Mouse (Mus musculus): ENCODE measurements around the gene Gm28048. TPM values are rescaled to one million over a fixed set of nuclear protein-coding genes. Genes with fewer than 3 reads are reported as not detected.

Gm28048 gene
- polyA plus RNA-seq, 1 experiment, result 21.9 TPM

DNA sequence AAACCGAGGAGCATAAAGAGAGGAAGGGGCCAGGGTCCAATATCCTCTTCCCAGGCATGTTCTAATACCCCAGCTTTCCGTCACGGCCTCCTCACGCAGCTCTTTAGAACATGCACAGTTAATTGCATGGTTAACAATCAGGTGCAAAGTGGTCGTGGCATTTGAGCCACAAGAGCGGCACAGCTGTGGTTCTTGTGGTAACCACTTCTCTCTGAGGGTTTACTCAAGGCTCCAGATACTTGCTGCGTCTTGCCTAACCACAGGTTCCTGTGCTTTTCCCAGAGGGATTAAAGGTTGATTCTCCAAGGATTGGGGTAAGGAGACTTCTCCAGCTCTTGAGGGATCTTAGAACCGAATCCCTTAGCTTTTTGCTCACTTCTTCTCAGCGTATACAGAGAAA is 90.6 kb downstream of the Gm28048 start:
- WGBS, result 12% methylated on average over 9 of the region's 9 CpGs

GRCm38 (mm10) chr11:22889224-22889623 is 92.7 kb downstream of the Gm28048 start:
- Histone ChIP-seq H3K4me1 (ENCODE audit: control insufficient read depth, insufficient read depth, low read length) (peaks cover 6% of the 10 kb centered on the region; the same call in 1 of the 2 replicates), H3K4me3 (replicated peaks; ENCODE audit: control insufficient read depth, low read depth, low read length) (no peak overlapping the region), H3K27ac (ENCODE audit: control insufficient read depth, insufficient read depth, low read depth, low read length, poor library complexity) (no peak overlapping the region)
- 89% methylated on average over 3 of the region's 3 CpGs for WGBS
- TF ChIP-seq POLR2A (IDR thresholded peaks at IDR 0.05; ENCODE audit: borderline replicate concordance, control insufficient read depth, low read depth, low read length) (no peak), CTCF (IDR thresholded peaks at IDR 0.05; ENCODE audit: control insufficient read depth, insufficient read depth, low read length) (no peak)

More for the DNA sequence above, 90.6 kb downstream of the Gm28048 start:
- Histone ChIP-seq H3K4me3 (replicated peaks; ENCODE audit: control insufficient read depth, low read depth, low read length) (no peak overlapping the region), H3K4me1 (ENCODE audit: control insufficient read depth, insufficient read depth, low read length) (peaks cover 6% of the 10 kb centered on the region; the same call in 1 of the 2 replicates), H3K27ac (ENCODE audit: control insufficient read depth, insufficient read depth, low read depth, low read length, poor library complexity) (no peak overlapping the region)
- TF ChIP-seq CTCF (IDR thresholded peaks at IDR 0.05; ENCODE audit: control insufficient read depth, insufficient read depth, low read length), result no peak
- TF ChIP-seq POLR2A (IDR thresholded peaks at IDR 0.05; ENCODE audit: borderline replicate concordance, control insufficient read depth, low read depth, low read length), result no peak

DNA sequence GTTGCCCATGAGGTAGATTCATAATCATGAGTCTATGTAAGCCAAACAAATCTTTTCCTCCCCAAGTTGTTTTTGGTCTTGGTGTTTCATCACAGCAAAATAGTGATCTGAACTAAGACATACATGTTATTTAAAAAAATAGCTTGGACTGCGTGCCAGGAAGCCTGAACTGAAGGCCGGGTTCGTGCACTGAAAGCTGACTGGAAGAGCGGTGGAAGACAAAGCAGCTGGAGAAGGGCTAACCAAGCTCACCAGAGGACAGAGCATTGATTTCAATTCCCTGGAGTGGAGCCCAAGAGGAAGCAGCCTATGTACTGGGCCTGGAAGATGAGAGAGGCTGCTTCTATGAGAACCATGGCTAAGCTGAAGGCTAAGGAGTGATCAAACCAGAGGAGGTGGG is 94.9 kb downstream of the Gm28048 start:
- 87% methylated on average over 4 of the region's 4 CpGs for WGBS
- H3K27ac ChIP-seq (ENCODE audit: control insufficient read depth, insufficient read depth, low read depth, low read length, poor library complexity), result no peak overlapping the region
- no peak for TF ChIP-seq POLR2A (IDR thresholded peaks at IDR 0.05; ENCODE audit: borderline replicate concordance, control insufficient read depth, low read depth, low read length)
- TF ChIP-seq CTCF (IDR thresholded peaks at IDR 0.05; ENCODE audit: control insufficient read depth, insufficient read depth, low read length), result no peak
- peaks cover 5% of the 10 kb centered on the region; the same call in 1 of the 2 replicates for H3K4me1 ChIP-seq (ENCODE audit: control insufficient read depth, insufficient read depth, low read length)
- no peak overlapping the region for H3K4me3 ChIP-seq (replicated peaks; ENCODE audit: control insufficient read depth, low read depth, low read length)

GRCm38 (mm10) chr11:22885350-22885749 is 96.5 kb downstream of the Gm28048 start:
- WGBS, result 70% methylated on average over 1 of the region's 1 CpGs

GRCm38 (mm10) chr11:22883676-22884075 is 98.2 kb downstream of the Gm28048 start:
- 76% methylated on average over 2 of the region's 2 CpGs for WGBS
- Histone ChIP-seq H3K27ac (ENCODE audit: control insufficient read depth, insufficient read depth, low read depth, low read length, poor library complexity) (no peak overlapping the region), H3K4me1 (ENCODE audit: control insufficient read depth, insufficient read depth, low read length) (no peaks in the 10 kb centered on the region; the same call in 1 of the 2 replicates), H3K4me3 (replicated peaks; ENCODE audit: control insufficient read depth, low read depth, low read length) (no peak overlapping the region)
- TF ChIP-seq CTCF (IDR thresholded peaks at IDR 0.05; ENCODE audit: control insufficient read depth, insufficient read depth, low read length) (no peak), POLR2A (IDR thresholded peaks at IDR 0.05; ENCODE audit: borderline replicate concordance, control insufficient read depth, low read depth, low read length) (no peak)

More at GRCm38 (mm10) chr11:22885350-22885749, 96.5 kb downstream of the Gm28048 start:
- H3K4me1 ChIP-seq (ENCODE audit: control insufficient read depth, insufficient read depth, low read length), result no peaks in the 10 kb centered on the region; the same call in 1 of the 2 replicates
- no peak overlapping the region for H3K4me3 ChIP-seq (replicated peaks; ENCODE audit: control insufficient read depth, low read depth, low read length)
- TF ChIP-seq POLR2A (IDR thresholded peaks at IDR 0.05; ENCODE audit: borderline replicate concordance, control insufficient read depth, low read depth, low read length) (no peak), CTCF (IDR thresholded peaks at IDR 0.05; ENCODE audit: control insufficient read depth, insufficient read depth, low read length) (no peak)
- H3K27ac ChIP-seq (ENCODE audit: control insufficient read depth, insufficient read depth, low read depth, low read length, poor library complexity), result no peak overlapping the region

DNA sequence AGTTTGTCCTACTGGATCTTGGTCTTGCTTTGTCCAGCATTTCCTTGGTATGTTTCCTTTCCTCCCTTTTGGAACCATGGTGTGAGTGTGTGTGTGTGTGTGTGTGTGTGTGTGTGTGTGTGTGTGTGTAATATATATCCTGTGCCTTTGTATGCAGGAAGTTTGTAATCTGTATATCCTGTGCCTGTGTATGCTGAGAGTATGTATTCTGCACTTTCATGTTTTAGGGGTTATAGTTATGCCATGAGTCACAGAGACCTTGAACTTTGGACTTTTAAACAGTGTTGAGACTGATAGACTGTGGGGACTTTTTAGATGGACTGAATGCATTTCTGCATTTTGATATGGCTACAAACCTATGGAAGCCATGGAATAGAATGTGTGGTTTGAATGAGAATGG is 99.0 kb downstream of the Gm28048 start:
- no peak for TF ChIP-seq POLR2A (IDR thresholded peaks at IDR 0.05; ENCODE audit: borderline replicate concordance, control insufficient read depth, low read depth, low read length)
- no peak for TF ChIP-seq CTCF (IDR thresholded peaks at IDR 0.05; ENCODE audit: control insufficient read depth, insufficient read depth, low read length)
- no peaks in the 10 kb centered on the region; the same call in 1 of the 2 replicates for H3K4me1 ChIP-seq (ENCODE audit: control insufficient read depth, insufficient read depth, low read length)
- H3K4me3 ChIP-seq (replicated peaks; ENCODE audit: control insufficient read depth, low read depth, low read length), result no peak overlapping the region

GRCm38 (mm10) chr11:22880383-22881172 is 101.3 kb downstream of the Gm28048 start:
- TF ChIP-seq POLR2A (IDR thresholded peaks at IDR 0.05; ENCODE audit: borderline replicate concordance, control insufficient read depth, low read depth, low read length) (no peak), CTCF (IDR thresholded peaks at IDR 0.05; ENCODE audit: control insufficient read depth, insufficient read depth, low read length) (no peak)
- no peak overlapping the region for H3K27ac ChIP-seq (ENCODE audit: control insufficient read depth, insufficient read depth, low read depth, low read length, poor library complexity)
- no peak overlapping the region for H3K4me3 ChIP-seq (replicated peaks; ENCODE audit: control insufficient read depth, low read depth, low read length)
- WGBS, result 77% methylated on average over 3 of the region's 3 CpGs
- H3K4me1 ChIP-seq (ENCODE audit: control insufficient read depth, insufficient read depth, low read length), result no peaks in the 10 kb centered on the region; the same call in 1 of the 2 replicates

More for the DNA sequence above, 99.0 kb downstream of the Gm28048 start:
- no peak overlapping the region for H3K27ac ChIP-seq (ENCODE audit: control insufficient read depth, insufficient read depth, low read depth, low read length, poor library complexity)

- WGBS, result 49% methylated on average over 4 of the region's 4 CpGs
- H3K27ac ChIP-seq (ENCODE audit: control insufficient read depth, insufficient read depth, low read depth, low read length, poor library complexity), result no peak overlapping the region
- TF ChIP-seq CTCF (IDR thresholded peaks at IDR 0.05; ENCODE audit: control insufficient read depth, insufficient read depth, low read length), result no peak
- H3K4me1 ChIP-seq (ENCODE audit: control insufficient read depth, insufficient read depth, low read length), result no peaks in the 10 kb centered on the region; the same call in 1 of the 2 replicates
- no peak overlapping the region for H3K4me3 ChIP-seq (replicated peaks; ENCODE audit: control insufficient read depth, low read depth, low read length)
These were observed 102.2 kb downstream of the Gm28048 start for GRCm38 (mm10) chr11:22879645-22880044.
